Mouse (Mus musculus) cerebellum, adult 2 months (tissue): ENCODE measurements around the gene Igf1r. TPM values are rescaled to one million over a fixed set of nuclear protein-coding genes. Genes with fewer than 3 reads are reported as not detected.
A peak's percentile ranks its signal among the peaks of the same experiment; 100 is the strongest.

Experiments used
- DNase-seq, 2 experiments: peaks; one replicate each; pipeline ENCODE4 v3.0.0; 2021
- H3K27ac ChIP-seq: fragments of 200-500 bp; 2 replicates; pipeline ENCODE4 v1.5.1; 2012; ENCODE audit warnings: low read length, control low read depth, inconsistent platforms; ENCODE audit not compliant: insufficient read depth
- H3K27me3 ChIP-seq: fragments of 200-500 bp; 2 replicates; pipeline ENCODE4 v1.6.1; 2012; ENCODE audit warnings: inconsistent platforms, mild to moderate bottlenecking, low read length, moderate library complexity; ENCODE audit not compliant: control insufficient read depth, insufficient read depth
- H3K4me1 ChIP-seq: fragments of 200-500 bp; 2 replicates; pipeline ENCODE4 v1.6.1; 2011; ENCODE audit warnings: low read length; ENCODE audit not compliant: control insufficient read depth, insufficient read depth
- H3K4me3 ChIP-seq: fragments of 200-500 bp; replicated peaks from 2 replicates; pipeline ENCODE3; 2011; ENCODE audit warnings: mild to moderate bottlenecking, low read depth, low read length, control low read depth; ENCODE audit not compliant: insufficient read depth
- CTCF ChIP-seq: fragments of 200-500 bp; IDR thresholded peaks from 2 replicates; pipeline ENCODE4 v1.5.1; 2011; ENCODE audit warnings: low read depth, mild to moderate bottlenecking, control low read depth, low read length, moderate library complexity, borderline replicate concordance; ENCODE audit not compliant: insufficient read depth
- POLR2A ChIP-seq: fragments of 200-500 bp; IDR thresholded peaks from 2 replicates; pipeline ENCODE4 v1.6.1; 2011; ENCODE audit warnings: low read length, control low read depth, borderline replicate concordance; ENCODE audit not compliant: insufficient read depth
- WGBS: fragments of 180-500 bp; shearing (Covaris S2); methylation state at CpG from one replicate; pipeline ENCODE4 v1.1.7; 2018; 5-methylcytosine and 5-hydroxymethylcytosine counted together
- polyA plus RNA-seq: library from polyadenylated mRNA; depleted of rRNA; stranded (reverse); fragments of >200 nt; gene quantifications from 2 replicates; pipeline ENCODE4 v1.2.3, GENCODE M21; 2012

Gene Igf1r
- polyA plus RNA-seq, 1 experiment = 20.5 TPM

- DNase-seq = no peak
- Histone ChIP-seq H3K4me1 (peaks cover 28% of the 10 kb centered on the region), H3K27ac (no peak overlapping the region), H3K27me3 (no peaks in the 10 kb centered on the region), H3K4me3 (no peak overlapping the region)
- TF ChIP-seq CTCF (no peak), POLR2A (no peak)
- WGBS = 86% methylated on average over 6 of the region's 6 CpGs
Measured at GRCm38 (mm10) chr7:68059690-68060089, 107.1 kb downstream of the Igf1r start.

GRCm38 (mm10) chr7:68061434-68061833 lies 108.8 kb downstream of the Igf1r start:
- Histone ChIP-seq H3K27ac (no peak overlapping the region), H3K4me1 (peaks cover 30% of the 10 kb centered on the region), H3K27me3 (no peaks in the 10 kb centered on the region), H3K4me3 (no peak overlapping the region)
- DNase-seq = no peak
- TF ChIP-seq POLR2A (no peak), CTCF (no peak)
- WGBS = 55% methylated on average over 9 of the region's 9 CpGs

DNA sequence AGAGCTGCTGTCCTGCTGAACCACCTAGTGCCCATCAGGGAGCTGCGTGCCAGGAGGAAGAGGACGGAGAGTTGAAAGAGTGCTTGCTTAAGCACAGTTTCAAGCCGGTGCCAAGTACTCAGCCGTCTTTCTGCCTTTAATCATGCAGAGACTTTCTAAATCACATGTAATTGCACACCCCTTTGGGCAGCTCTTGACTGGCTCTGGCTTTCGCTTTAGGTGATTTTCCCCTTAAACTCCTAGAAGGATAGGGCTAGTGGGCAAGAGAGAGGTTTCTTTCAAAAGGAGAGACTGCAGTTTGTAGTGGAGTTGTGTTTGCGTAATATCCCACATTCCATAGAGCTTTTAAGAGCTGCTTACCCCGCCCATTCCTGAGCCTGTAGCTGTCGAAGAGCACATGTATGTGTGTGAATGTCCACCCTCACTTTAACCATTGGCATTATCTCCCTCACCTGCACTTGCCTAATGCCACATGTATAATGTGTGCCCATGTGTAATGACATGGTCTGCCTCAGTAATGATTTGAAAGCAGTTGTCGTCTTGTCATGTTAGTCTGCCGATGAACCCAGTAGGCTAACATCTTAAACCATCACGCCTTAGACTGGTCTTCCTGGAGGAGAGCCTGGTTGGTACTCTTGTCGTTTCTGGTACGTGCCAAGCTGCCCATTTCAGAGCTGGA lies 109.7 kb downstream of the Igf1r start:
- WGBS = 68% methylated on average over 13 of the region's 13 CpGs
- DNase-seq = no peak
- Histone ChIP-seq H3K27ac (no peak overlapping the region), H3K27me3 (no peaks in the 10 kb centered on the region), H3K4me1 (peaks cover 30% of the 10 kb centered on the region), H3K4me3 (no peak overlapping the region)
- TF ChIP-seq POLR2A (no peak), CTCF (no peak)

DNA sequence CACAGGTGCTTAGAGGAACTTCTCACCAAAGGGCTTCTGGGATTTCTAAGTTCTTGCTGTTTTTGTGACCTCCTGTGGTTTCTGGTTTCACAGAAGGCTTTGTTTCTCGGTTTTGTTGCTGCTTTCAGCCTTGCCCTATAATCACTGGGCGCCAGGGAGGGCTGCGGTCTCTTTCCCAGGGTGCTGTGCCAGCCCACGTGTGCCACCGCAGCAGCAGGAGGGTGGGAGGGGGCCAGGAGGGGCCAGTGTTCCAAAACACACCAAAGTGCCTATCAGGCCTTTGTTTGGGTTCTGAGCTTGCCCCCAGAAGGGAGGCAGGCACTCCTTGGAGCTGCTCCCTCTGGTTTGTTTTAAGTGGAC lies 110.2 kb downstream of the Igf1r start:
- H3K27ac ChIP-seq = no peak overlapping the region

DNA sequence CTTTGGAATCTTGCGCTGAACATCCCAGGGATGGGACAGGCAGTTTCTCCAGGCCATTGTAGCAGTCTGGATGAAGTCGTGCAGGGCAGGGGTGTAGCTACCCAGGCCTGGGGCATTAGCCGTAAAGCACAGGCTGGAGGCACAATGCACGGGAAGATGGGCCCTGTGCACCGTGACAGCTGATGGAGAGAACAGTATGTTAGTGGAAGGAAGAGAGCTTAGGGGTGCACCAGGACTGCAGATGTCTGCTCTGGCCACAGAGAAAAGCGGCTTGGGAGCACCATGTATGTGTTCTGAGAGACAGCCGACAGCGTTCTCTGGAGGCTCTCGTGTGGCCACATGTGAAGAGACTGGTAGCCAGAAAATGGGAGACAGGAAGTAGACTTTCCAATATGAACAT lies 111.1 kb downstream of the Igf1r start:
- peaks cover 30% of the 10 kb centered on the region for H3K4me1 ChIP-seq
- H3K4me3 ChIP-seq = no peak overlapping the region
- DNase-seq = no peak
- no peak for TF ChIP-seq CTCF
- no peak for TF ChIP-seq POLR2A
- H3K27ac ChIP-seq = no peak overlapping the region
- WGBS = 83% methylated on average over 9 of the region's 9 CpGs
- no peaks in the 10 kb centered on the region for H3K27me3 ChIP-seq

More for the DNA sequence above, 110.2 kb downstream of the Igf1r start:
- DNase-seq = no peak
- 40% methylated on average over 5 of the region's 5 CpGs for WGBS
- no peak overlapping the region for H3K4me3 ChIP-seq
- no peaks in the 10 kb centered on the region for H3K27me3 ChIP-seq
- H3K4me1 ChIP-seq = peaks cover 30% of the 10 kb centered on the region
- TF ChIP-seq POLR2A (no peak), CTCF (no peak)

- Histone ChIP-seq H3K4me3 (no peak overlapping the region), H3K27ac (no peak overlapping the region), H3K4me1 (peaks cover 32% of the 10 kb centered on the region), H3K27me3 (no peaks in the 10 kb centered on the region)
- no peak for DNase-seq
- WGBS = 82% methylated on average over 8 of the region's 8 CpGs
- no peak for TF ChIP-seq CTCF
- TF ChIP-seq POLR2A = no peak
Measured at GRCm38 (mm10) chr7:68064120-68064519, 111.5 kb downstream of the Igf1r start.

GRCm38 (mm10) chr7:68064647-68065362 lies 112.2 kb downstream of the Igf1r start:
- H3K27me3 ChIP-seq = no peaks in the 10 kb centered on the region
- DNase-seq = no peak
- H3K4me1 ChIP-seq = peaks cover 32% of the 10 kb centered on the region
- TF ChIP-seq CTCF (no peak), POLR2A (no peak)
- H3K4me3 ChIP-seq = no peak overlapping the region
- WGBS = 69% methylated on average over 11 of the region's 11 CpGs
- H3K27ac ChIP-seq = peak overlapping the region; percentile 49; the same call in 1 of the 2 replicates

GRCm38 (mm10) chr7:68065904-68066303 lies 113.3 kb downstream of the Igf1r start:
- TF ChIP-seq CTCF (no peak), POLR2A (no peak)
- no peak overlapping the region for H3K27ac ChIP-seq
- H3K27me3 ChIP-seq = no peaks in the 10 kb centered on the region
- peaks cover 32% of the 10 kb centered on the region for H3K4me1 ChIP-seq
- H3K4me3 ChIP-seq = no peak overlapping the region
- WGBS = 24% methylated on average over 6 of the region's 6 CpGs
- DNase-seq = no peak
